Mouse (Mus musculus) kidney, adult 2 months (tissue): ENCODE results near the gene Atp6v1c2. TPM values are rescaled to one million over a fixed set of nuclear protein-coding genes. Genes with fewer than 3 reads are reported as not detected.

Experiments used
- DNase-seq: peaks from one replicate; pipeline ENCODE4 v3.0.0; 2021
- H3K27ac ChIP-seq: fragments of 200-500 bp; 2 replicates; pipeline ENCODE4 v1.5.1; 2012; ENCODE audit warnings: low read depth, low read length, control low read depth, inconsistent platforms; ENCODE audit not compliant: insufficient read depth
- H3K27me3 ChIP-seq: fragments of 200-500 bp; replicated peaks from 2 replicates; pipeline ENCODE4 v1.6.1; 2012; ENCODE audit warnings: mild to moderate bottlenecking, moderate library complexity, low read length, inconsistent platforms; ENCODE audit not compliant: control insufficient read depth, insufficient read depth
- H3K36me3 ChIP-seq: fragments of 200-500 bp; 2 replicates; pipeline ENCODE4 v1.6.1; 2012; ENCODE audit warnings: mild to moderate bottlenecking, moderate library complexity, low read length, inconsistent platforms; ENCODE audit not compliant: control insufficient read depth, insufficient read depth
- H3K4me1 ChIP-seq: fragments of 200-500 bp; 2 replicates; pipeline ENCODE4 v1.6.1; 2011; ENCODE audit warnings: low read length; ENCODE audit not compliant: control insufficient read depth, insufficient read depth
- H3K4me3 ChIP-seq: fragments of 200-500 bp; 2 replicates; pipeline ENCODE4 v1.5.1; 2011; ENCODE audit warnings: mild to moderate bottlenecking, low read depth, low read length, control low read depth; ENCODE audit not compliant: insufficient read depth
- CTCF ChIP-seq: fragments of 200-500 bp; conservative IDR thresholded peaks from 2 replicates; pipeline ENCODE4 v1.5.1; 2011; ENCODE audit warnings: low read depth, mild to moderate bottlenecking, control low read depth, low read length, moderate library complexity, mixed read lengths; ENCODE audit not compliant: insufficient read depth, insufficient read length
- POLR2A ChIP-seq: fragments of 200-500 bp; IDR thresholded peaks from one replicate; pipeline ENCODE4 v1.6.1; 2011; ENCODE audit warnings: low read depth, low read length, control low read depth
- WGBS: fragments of 180-500 bp; shearing (Covaris S2); methylation state at CpG from one replicate; pipeline ENCODE4 v1.1.7; 2018; 5-methylcytosine and 5-hydroxymethylcytosine counted together
- polyA plus RNA-seq: library from polyadenylated mRNA; depleted of rRNA; stranded (reverse); fragments of >200 nt; gene quantifications from 2 replicates; pipeline ENCODE4 v1.2.3, GENCODE M21; 2012

Atp6v1c2 gene
- polyA plus RNA-seq, 1 experiment: 39.9 TPM

DNA sequence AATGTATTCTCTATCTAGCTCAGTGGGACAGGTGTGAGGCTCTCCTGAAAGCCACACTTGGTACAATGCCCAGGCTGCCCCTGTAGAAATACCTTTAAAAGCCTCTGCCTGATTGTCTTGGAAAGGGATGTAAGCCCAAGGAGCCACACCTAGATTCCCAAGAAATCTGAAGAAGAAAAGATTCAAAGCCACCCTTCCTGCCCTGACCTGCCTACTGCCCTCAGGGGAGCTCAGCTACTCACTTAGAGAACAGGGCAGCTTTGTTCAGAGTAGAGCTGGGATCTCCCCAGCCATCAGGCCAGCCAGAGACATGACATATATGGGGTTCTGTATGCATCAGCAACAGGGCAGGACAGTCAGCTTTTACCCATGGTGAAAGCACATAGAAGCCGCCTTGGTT is 29.3 kb downstream of the Atp6v1c2 start:
- no peak for DNase-seq
- Histone ChIP-seq H3K27me3 (no peaks in the 10 kb centered on the region), H3K36me3 (no peaks in the 10 kb centered on the region), H3K4me3 (no peak overlapping the region), H3K27ac (no peak overlapping the region), H3K4me1 (no peaks in the 10 kb centered on the region)
- TF ChIP-seq CTCF: no peak
- no peak for TF ChIP-seq POLR2A
- 100% methylated on average over 1 of the region's 1 CpGs for WGBS

DNA sequence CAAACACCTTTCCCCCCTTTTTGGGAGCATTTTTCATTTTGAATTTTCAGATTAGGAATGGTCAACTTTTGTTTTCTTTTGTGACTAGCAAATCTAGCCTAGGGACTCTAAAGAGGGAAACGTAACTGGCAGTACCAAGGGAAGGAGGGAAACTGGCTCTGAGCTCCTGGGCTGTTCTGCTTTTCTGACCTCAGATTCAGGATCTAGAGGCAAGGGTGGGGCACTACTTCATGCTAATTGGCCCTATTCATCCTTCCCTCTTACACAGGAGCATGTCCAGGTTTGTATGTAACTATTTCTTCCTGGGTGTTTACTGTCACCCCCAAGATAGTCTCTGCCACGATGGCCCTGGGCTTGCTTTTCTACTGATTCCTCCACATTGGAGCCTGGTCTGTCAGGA is 32.3 kb downstream of the Atp6v1c2 start:
- Histone ChIP-seq H3K27ac (no peak overlapping the region), H3K36me3 (no peaks in the 10 kb centered on the region), H3K4me1 (no peaks in the 10 kb centered on the region), H3K27me3 (no peaks in the 10 kb centered on the region), H3K4me3 (no peak overlapping the region)
- DNase-seq: no peak
- TF ChIP-seq POLR2A (no peak), CTCF (no peak)
- 43% methylated on average over 2 of the region's 2 CpGs for WGBS

DNA sequence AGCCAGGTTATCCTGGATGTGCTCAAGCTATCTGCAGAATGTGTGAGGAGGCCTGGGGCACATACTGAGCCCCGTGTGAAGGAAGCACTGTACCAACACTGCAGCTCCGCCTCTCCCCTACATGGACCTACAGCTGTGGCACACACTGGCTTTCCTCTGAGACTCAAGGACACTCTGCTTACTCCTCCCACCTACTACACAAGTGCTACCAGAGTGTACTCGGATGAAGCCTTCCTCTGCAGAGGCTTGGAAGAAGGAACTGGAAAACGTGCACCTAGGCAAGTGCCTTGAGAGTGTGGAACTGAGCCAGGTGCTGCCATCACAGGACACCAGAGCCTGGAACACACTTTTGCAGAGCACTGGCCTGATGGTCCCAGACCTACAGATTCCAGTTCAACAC is 38.6 kb downstream of the Atp6v1c2 start:
- no peaks in the 10 kb centered on the region for H3K27me3 ChIP-seq
- 55% methylated on average over 4 of the region's 4 CpGs for WGBS

DNA sequence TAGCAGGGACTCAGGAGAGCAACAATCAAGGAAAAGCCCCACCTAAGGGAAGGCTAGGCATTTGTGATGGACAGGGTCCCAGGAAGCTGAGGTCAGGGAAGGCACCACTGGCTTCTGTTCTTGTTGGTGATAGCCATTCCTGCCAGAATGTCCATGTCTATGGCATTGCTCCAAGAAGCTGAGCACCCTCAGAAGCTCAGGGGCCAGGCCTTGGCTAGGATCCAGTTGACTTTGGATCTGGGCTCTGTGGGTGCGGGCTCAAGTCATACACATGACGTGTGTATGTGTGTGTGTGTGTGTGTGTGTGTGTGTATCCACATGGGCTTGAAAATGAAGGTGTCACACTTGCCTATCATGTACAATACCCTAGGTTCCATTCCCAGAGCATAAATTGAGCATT is 39.2 kb downstream of the Atp6v1c2 start:
- Histone ChIP-seq H3K4me1 (no peaks in the 10 kb centered on the region), H3K4me3 (no peak overlapping the region), H3K36me3 (no peaks in the 10 kb centered on the region), H3K27me3 (no peaks in the 10 kb centered on the region), H3K27ac (no peak overlapping the region)
- 52% methylated on average over 2 of the region's 2 CpGs for WGBS
- DNase-seq: peak; percentile 8
- TF ChIP-seq CTCF: no peak
- TF ChIP-seq POLR2A: no peak

More for the DNA sequence above, 38.6 kb downstream of the Atp6v1c2 start:
- TF ChIP-seq CTCF (no peak), POLR2A (no peak)
- H3K27ac ChIP-seq: no peak overlapping the region
- H3K4me1 ChIP-seq: no peaks in the 10 kb centered on the region
- no peaks in the 10 kb centered on the region for H3K36me3 ChIP-seq
- DNase-seq: no peak
- no peak overlapping the region for H3K4me3 ChIP-seq

DNA sequence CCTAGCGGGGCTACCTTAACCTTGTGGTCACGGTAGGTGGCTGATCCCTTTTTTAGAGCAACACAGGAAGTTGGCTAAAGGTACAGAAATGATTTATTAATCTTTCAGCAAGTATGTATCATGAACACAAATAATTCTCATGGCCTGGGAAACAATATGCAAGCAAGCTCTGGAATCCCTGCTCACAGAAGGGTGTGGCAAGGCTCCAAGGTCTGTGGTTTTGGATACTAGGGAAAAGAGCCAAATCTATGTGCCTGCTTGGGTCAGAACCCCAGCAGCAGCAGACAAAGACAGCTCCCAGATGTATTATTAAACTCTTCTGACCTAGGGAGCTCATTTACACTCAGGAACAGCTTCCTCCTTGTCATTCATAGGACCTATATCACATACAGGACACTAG is 40.1 kb downstream of the Atp6v1c2 start:
- WGBS: 63% methylated on average over 2 of the region's 2 CpGs
- TF ChIP-seq CTCF (no peak), POLR2A (no peak)

DNA sequence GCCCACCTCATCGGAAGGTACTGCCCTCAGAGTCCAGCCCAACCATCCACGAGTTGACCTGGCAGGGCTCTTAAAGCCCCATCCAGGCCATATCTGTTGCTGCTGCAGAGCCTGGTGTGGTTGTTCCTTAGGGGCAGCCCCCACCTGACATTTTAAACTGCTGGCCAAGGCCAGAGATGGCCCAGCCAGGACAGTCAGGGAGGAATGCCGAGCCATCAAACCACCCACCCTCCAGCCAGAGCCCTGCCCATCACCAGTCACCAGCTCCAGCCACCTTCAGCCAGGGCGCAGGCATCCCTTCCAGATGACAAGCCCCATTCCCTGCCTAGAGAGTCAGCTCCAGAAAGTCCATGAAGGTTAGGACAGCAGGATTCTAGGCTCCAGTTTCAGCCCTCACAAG is 40.7 kb downstream of the Atp6v1c2 start:
- no peak for TF ChIP-seq POLR2A
- no peak for TF ChIP-seq CTCF

More for the DNA sequence above, 40.1 kb downstream of the Atp6v1c2 start:
- Histone ChIP-seq H3K4me3 (no peak overlapping the region), H3K27ac (no peak overlapping the region), H3K27me3 (no peaks in the 10 kb centered on the region), H3K4me1 (no peaks in the 10 kb centered on the region), H3K36me3 (peaks cover 2% of the 10 kb centered on the region; the same call in 1 of the 2 replicates)
- no peak for DNase-seq

DNA sequence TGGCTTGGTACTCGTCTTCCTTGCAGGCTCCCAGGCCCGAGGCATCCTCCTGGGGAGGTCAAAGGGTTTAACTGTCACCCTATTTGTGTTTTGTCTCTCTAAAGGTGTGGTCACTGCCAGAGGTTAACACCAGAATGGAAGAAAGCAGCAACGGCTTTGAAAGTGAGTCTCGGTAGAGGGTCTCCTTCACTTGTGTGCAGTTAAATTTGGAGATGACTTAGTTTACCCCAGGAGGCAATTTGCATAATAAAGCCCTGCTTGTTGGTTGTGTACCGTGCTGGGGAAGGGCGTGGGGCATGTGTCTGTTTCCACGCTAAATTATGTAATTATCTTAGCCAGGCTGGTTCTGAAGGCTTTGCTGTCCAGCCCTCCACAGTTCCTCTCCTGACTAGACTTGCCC is 55.3 kb downstream of the Atp6v1c2 start:
- no peak overlapping the region for H3K27ac ChIP-seq
- no peak overlapping the region for H3K4me3 ChIP-seq
- 81% methylated on average over 7 of the region's 7 CpGs for WGBS
- peaks cover 6% of the 10 kb centered on the region for H3K36me3 ChIP-seq
- no peak for TF ChIP-seq POLR2A
- TF ChIP-seq CTCF: no peak
- H3K4me1 ChIP-seq: peaks cover 11% of the 10 kb centered on the region
- DNase-seq: no peak
- no peaks in the 10 kb centered on the region for H3K27me3 ChIP-seq

More for the DNA sequence above, 40.7 kb downstream of the Atp6v1c2 start:
- no peak for DNase-seq
- H3K27me3 ChIP-seq: no peaks in the 10 kb centered on the region
- H3K4me1 ChIP-seq: no peaks in the 10 kb centered on the region
- H3K36me3 ChIP-seq: peaks cover 5% of the 10 kb centered on the region
- no peak overlapping the region for H3K27ac ChIP-seq
- H3K4me3 ChIP-seq: no peak overlapping the region
- WGBS: 64% methylated on average over 4 of the region's 4 CpGs

DNA sequence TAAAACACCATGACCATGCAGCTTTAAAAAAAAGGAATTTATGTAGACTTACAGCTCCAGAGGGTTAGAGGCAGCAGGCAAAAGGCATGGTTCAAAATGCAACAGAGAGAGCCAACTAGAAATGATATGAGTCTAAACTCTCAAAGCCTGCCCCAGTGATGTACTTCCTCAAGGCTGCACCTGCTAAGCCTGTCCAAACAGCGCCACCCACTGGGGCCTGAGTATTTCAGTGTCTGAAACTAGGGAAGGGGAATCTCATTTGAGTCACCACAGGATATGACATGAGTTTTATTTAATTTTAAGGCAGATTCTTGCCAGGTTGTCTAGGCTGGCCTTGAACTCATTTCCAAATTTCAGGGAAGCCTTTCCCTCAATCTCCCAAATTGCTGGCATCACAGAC is 57.9 kb downstream of the Atp6v1c2 start:
- DNase-seq: peak; percentile 20
- Histone ChIP-seq H3K27me3 (no peaks in the 10 kb centered on the region), H3K4me3 (no peak overlapping the region), H3K27ac (no peak overlapping the region), H3K4me1 (peaks cover 16% of the 10 kb centered on the region), H3K36me3 (peaks cover 6% of the 10 kb centered on the region)
- TF ChIP-seq CTCF (peak; percentile 47), POLR2A (no peak)
- 77% methylated on average over 1 of the region's 1 CpGs for WGBS
